Mouse (Mus musculus) forebrain, embryonic 10.5 days (tissue): ENCODE results near the gene Alg14. TPM values are rescaled to one million over a fixed set of nuclear protein-coding genes. Genes with fewer than 3 reads are reported as not detected.

Experiments used
- DNase-seq: peaks from one replicate; pipeline ENCODE4 v3.0.0-alpha.2; 2017; ENCODE audit warnings: low spot score; ENCODE audit errors: extremely low spot score
- H3K27ac ChIP-seq: fragments of 300-500 bp; sonication (generic); 2 replicates; pipeline ENCODE4 v1.5.1; 2016; ENCODE audit warnings: mild to moderate bottlenecking
- H3K27me3 ChIP-seq: fragments of 300-500 bp; sonication (generic); 2 replicates; pipeline ENCODE4 v1.6.1; 2016; ENCODE audit warnings: mild to moderate bottlenecking; ENCODE audit not compliant: poor library complexity, severe bottlenecking
- H3K36me3 ChIP-seq: fragments of 300-500 bp; sonication (generic); replicated peaks from 2 replicates; pipeline ENCODE4 v1.6.1; 2016; ENCODE audit warnings: mild to moderate bottlenecking, moderate library complexity
- H3K4me1 ChIP-seq: fragments of 300-500 bp; sonication (generic); 2 replicates; pipeline ENCODE4 v1.6.1; 2016
- H3K4me3 ChIP-seq: fragments of 300-500 bp; sonication (generic); 2 replicates; pipeline ENCODE4 v1.5.1; 2016; ENCODE audit warnings: mild to moderate bottlenecking, moderate library complexity
- H3K9me3 ChIP-seq: fragments of 300-500 bp; sonication (generic); 2 replicates; pipeline ENCODE4 v1.6.1; 2016; ENCODE audit warnings: mild to moderate bottlenecking, moderate library complexity
- WGBS: fragments of 180-500 bp; shearing (Covaris S2); methylation state at CpG from one replicate; pipeline ENCODE4 v1.1.7; 2016; 5-methylcytosine and 5-hydroxymethylcytosine counted together
- polyA plus RNA-seq: library from polyadenylated mRNA; unstranded; fragments of >200 nt; fragmentation: Nextera tagmentation; extraction: Ambion mirVana; gene quantifications from 2 replicates; pipeline ENCODE4 v1.2.1, GENCODE M21; 2016

Alg14 gene
- polyA plus RNA-seq, 1 experiment from 2014 or later = 30.9 TPM

DNA sequence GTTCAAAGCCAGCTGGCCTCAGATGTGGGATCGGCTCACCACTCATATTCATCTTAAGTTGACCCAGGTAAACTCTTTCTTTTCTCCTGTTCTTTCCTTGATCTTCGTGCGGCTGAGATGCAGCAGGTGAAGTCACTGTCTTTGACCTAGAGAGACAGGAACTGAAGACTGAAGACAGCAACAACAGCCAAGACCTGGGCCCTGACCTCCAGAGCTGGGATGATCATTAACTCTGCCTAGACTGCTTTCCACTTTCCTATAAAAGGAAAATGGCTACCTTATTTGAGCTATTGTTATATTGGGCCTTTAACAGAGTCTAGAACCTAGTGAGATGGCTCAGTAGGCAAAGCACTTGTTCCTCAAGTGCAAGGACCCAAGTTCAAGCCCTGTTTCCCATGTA, 116.8 kb downstream of the Alg14 start:
- H3K4me1 ChIP-seq = peaks cover 5% of the 10 kb centered on the region
- H3K36me3 ChIP-seq = no peaks in the 10 kb centered on the region
- no peak overlapping the region for H3K4me3 ChIP-seq
- H3K27me3 ChIP-seq = no peaks in the 10 kb centered on the region
- H3K27ac ChIP-seq = no peak overlapping the region
- 87% methylated on average over 3 of the region's 3 CpGs for WGBS
- no peaks in the 10 kb centered on the region for H3K9me3 ChIP-seq
- no peak for DNase-seq

DNA sequence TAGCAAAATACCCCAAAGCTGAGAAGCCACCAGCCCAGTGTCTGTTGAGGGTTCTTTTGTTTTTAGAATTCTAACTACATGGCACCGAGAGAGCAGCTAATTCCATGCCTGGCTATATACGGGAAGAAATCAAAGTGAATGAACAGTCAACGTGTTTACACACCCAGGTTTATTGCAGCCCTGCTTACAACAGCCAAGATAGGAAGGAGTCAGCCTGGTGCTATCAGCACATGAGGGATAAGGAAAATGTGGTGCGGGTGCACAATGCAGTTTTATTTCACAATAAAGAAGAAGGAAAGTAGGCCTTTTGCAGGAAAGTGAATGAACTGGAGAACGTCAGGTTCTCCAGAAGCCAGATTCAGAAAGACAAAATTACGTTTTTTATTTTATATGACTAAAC, 119.9 kb downstream of the Alg14 start:
- no peaks in the 10 kb centered on the region for H3K36me3 ChIP-seq
- H3K27ac ChIP-seq = no peak overlapping the region
- H3K27me3 ChIP-seq = no peaks in the 10 kb centered on the region
- no peaks in the 10 kb centered on the region for H3K4me1 ChIP-seq
- H3K4me3 ChIP-seq = no peak overlapping the region
- DNase-seq = no peak
- H3K9me3 ChIP-seq = no peaks in the 10 kb centered on the region
- WGBS = 85% methylated on average over 6 of the region's 6 CpGs

Other genes starting within 250 kb of the Alg14 start
- gene Rwdd3, start 120.1 kb upstream of the Alg14 start, polyA plus RNA-seq = 4.9 and 5.7 TPM in 2 replicates
- gene Tmem56, start 8.7 kb upstream of the Alg14 start, polyA plus RNA-seq = 1.4 and 1.6 TPM in 2 replicates
- 843 and 904 TPM in 2 replicates for gene Cnn3, start 134.7 kb downstream of the Alg14 start, polyA plus RNA-seq
- 0.55 and 0.64 TPM in 2 replicates for gene Slc44a3, start 240.6 kb downstream of the Alg14 start, polyA plus RNA-seq